9 mouse cellular contexts compared by ENCODE assay signal in the genomic region with DNA sequence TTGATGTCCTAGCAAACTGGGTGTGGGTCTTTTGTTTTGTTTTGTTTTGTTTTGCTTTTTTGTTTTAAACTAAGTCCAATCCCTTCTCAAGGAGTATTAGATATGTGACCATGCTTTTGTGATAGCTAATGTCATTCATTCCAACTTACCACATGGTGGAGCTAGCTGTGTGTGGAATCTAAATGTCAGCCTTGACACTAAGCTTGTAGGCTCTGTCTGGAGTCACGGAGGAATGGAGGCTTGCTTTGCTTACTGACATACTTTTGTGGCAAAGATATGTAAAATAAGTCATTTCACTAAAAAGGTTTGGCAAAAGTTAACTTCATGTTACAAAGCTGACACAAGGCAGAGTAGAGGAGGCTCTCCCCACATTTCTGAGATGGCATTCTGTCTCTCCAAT. TPM values are rescaled to one million over a fixed set of nuclear protein-coding genes. Genes with fewer than 3 reads are reported as not detected.
DNase-seq lines count a peak whose midpoint lies in the region; TF ChIP-seq lines count a peak whose summit lies in the region.
"Had no signal": no experiment of that assay in that cellular context is flagged by ENCODE, and none has a peak within 500 bp of the region (broad histone marks: within the 10 kb centered on the region; RNA-seq: fewer than 3 reads in every experiment).

No protein-coding gene starts in this region.

- peak; percentile 45 for TF ChIP-seq CTCF in kidney, adult 2 months (conservative IDR thresholded peaks at IDR 0.05; ENCODE audit: insufficient read depth, insufficient read length, low read depth, low read length)
- peak; percentile 26; the same call in 1 of the 2 replicates for TF ChIP-seq CTCF in embryonic fibroblast, embryonic 13.5 days (IDR thresholded peaks at IDR 0.05; ENCODE audit: borderline replicate concordance, insufficient read depth, low read length)

- no peaks in the 10 kb centered on the region for H3K4me1 ChIP-seq in kidney, adult 2 months (ENCODE audit: control insufficient read depth, insufficient read depth, low read length)
- no peaks in the 10 kb centered on the region for H3K4me1 ChIP-seq in embryonic fibroblast, embryonic 13.5 days (ENCODE audit: control insufficient read depth, insufficient read depth, low read length)

- 4% methylated on average over 1 of the region's 1 CpGs for WGBS in kidney, adult 2 months

- no peak overlapping the region for H3K27ac ChIP-seq in kidney, adult 2 months (ENCODE audit: insufficient read depth, low read depth, low read length)
- no peak overlapping the region for H3K27ac ChIP-seq in embryonic fibroblast, embryonic 13.5 days (ENCODE audit: insufficient read depth, low read length)

- H3K4me3 ChIP-seq in kidney, adult 2 months (ENCODE audit: insufficient read depth, low read depth, low read length): no peak overlapping the region
- no peak overlapping the region for H3K4me3 ChIP-seq in embryonic fibroblast, embryonic 13.5 days (ENCODE audit: insufficient read depth, low read length)
- H3K4me3 ChIP-seq: myocyte had no signal

- no peaks in the 10 kb centered on the region for H3K36me3 ChIP-seq in kidney, adult 2 months (ENCODE audit: control insufficient read depth, insufficient read depth, low read length)

- peak; percentile 38 for DNase-seq in kidney, adult 2 months
- no peak for DNase-seq in kidney, adult 11 months
- DNase-seq in 3T3-L1 (ENCODE audit: low read depth, low spot score) (peak; percentile 68), A20 (ENCODE audit: low read depth, low spot score) (peak; percentile 31)
- no peak for DNase-seq in adrenal gland, postnatal 10 days
- no peak for DNase-seq in urinary bladder, postnatal 10 days (ENCODE audit: low spot score)
- DNase-seq: gastrocnemius, postnatal 10 days had no signal

- no peak for TF ChIP-seq POLR2A in kidney, adult 2 months (IDR thresholded peaks at IDR 0.05; ENCODE audit: low read depth, low read length)
- no peak for TF ChIP-seq POLR2A in embryonic fibroblast, embryonic 13.5 days (IDR thresholded peaks at IDR 0.05; ENCODE audit: low read depth, low read length)

- no peaks in the 10 kb centered on the region for H3K27me3 ChIP-seq in kidney, adult 2 months (replicated peaks; ENCODE audit: control insufficient read depth, insufficient read depth, low read length)

RNA-seq across cellular contexts. Expression of gene Tyw5, which starts 16.8 kb away (rescaled TPM):
- 4.6 TPM in 2 replicates for polyA plus RNA-seq in kidney, adult 2 months (2012; rRNA removed)
- 27.3 and 29.4 TPM in 2 replicates for polyA plus RNA-seq in embryonic fibroblast, embryonic 13.5 days (2011; ENCODE audit: insufficient read length, low read depth, missing spikeins)
- 10 to 100 TPM; 15.2 to 20.4 TPM for total RNA-seq in adrenal gland, postnatal 10 days (2021)

RNA-seq across cellular contexts. Expression of gene Maip1, which starts 17.6 kb away (rescaled TPM):
- polyA plus RNA-seq in kidney, adult 2 months (2012; rRNA removed): 6.0 and 7.3 TPM in 2 replicates
- 10.0 and 11.5 TPM in 2 replicates for polyA plus RNA-seq in embryonic fibroblast, embryonic 13.5 days (2011; ENCODE audit: insufficient read length, low read depth, missing spikeins)
- 10 to 100 TPM; 13.8 to 14.9 TPM for total RNA-seq in adrenal gland, postnatal 10 days (2021)

RNA-seq across cellular contexts. Expression of gene 1700066M21Rik, which starts 46.3 kb away (rescaled TPM):
- 2.8 and 15.2 TPM in 2 replicates for polyA plus RNA-seq in kidney, adult 2 months (2012; rRNA removed)
- polyA plus RNA-seq in embryonic fibroblast, embryonic 13.5 days (2011; ENCODE audit: insufficient read length, low read depth, missing spikeins): 10.7 and 10.8 TPM in 2 replicates
- 1 to 10 TPM; 5.6 to 7.1 TPM for total RNA-seq in adrenal gland, postnatal 10 days (2021)

Comparison
In these comparisons a context has a peak if more than half of its experiments do, and no peak if none do; other contexts are left out.
1. DNase-seq: peak in kidney, adult 2 months (single experiment), 3T3-L1 (single experiment) and A20 (single experiment); none in kidney, adult 11 months (single experiment), adrenal gland, postnatal 10 days (single experiment) and urinary bladder, postnatal 10 days (single experiment).